Mouse (Mus musculus): Measurements from ENCODE around the gene Lingo3. TPM values are rescaled to one million over a fixed set of nuclear protein-coding genes. Genes with fewer than 3 reads are reported as not detected.

Gene Lingo3
- polyA plus RNA-seq, 1 experiment from 2014 or later, result 1.7 TPM

DNA sequence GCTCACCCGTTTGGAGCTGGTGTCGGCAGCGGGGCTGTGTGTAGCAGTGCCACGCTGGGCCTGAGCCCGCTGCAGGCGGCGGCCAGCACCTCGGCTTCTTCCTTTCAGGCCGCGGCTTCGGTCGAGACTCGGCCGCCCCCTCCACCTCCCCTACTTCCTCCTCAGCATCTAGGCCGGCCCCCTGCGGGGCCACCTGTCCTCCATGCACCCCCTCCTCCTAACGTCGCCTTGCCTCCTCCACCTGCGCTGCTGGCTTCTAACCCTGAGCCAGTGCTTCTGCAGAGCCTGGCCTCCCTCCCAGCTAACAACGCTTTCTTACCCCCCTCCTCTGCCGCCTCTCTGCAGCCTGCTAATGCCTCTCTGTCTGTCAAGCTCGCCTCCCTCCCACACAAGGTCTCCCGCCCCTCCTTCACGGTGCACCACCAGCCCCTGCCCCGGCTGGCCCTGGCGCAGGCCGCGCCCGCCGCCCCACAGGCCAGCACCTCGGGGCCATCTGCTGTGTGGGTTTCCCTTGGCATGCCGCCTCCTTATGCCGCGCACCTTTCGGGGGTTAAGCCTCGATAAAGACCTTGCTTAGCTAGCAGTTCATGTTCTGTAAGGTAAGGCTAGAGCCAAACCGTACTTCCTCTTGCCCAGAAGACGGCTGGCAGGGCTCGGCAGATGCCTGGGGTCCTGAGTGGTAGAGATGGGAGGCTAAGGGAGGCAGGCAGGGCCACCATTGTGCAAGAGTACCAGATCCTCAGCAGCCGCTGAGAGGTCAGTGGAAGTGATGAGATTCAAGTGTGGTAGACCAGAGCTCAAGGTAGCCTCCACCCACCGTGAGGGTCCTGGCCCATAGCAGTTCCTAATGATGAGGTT is 51.4 kb downstream of the Lingo3 start:
- H3K9me3 ChIP-seq, result no peaks in the 10 kb centered on the region
- no peak overlapping the region for H3K4me3 ChIP-seq (replicated peaks)
- H3K4me1 ChIP-seq, result peaks cover 16% of the 10 kb centered on the region
- peaks cover 89% of the 10 kb centered on the region for H3K36me3 ChIP-seq (replicated peaks)
- WGBS, result 78% methylated on average over 41 of the region's 41 CpGs
- H3K27me3 ChIP-seq, result no peaks in the 10 kb centered on the region
- no peak overlapping the region for H3K9ac ChIP-seq
- H3K4me2 ChIP-seq, result no peak overlapping the region
- no peak for ATAC-seq (ENCODE audit: low FRiP score)
- H3K27ac ChIP-seq, result 0 out of 2 replicates have a peak overlapping the region, but pooled peaks have one; percentile 13

DNA sequence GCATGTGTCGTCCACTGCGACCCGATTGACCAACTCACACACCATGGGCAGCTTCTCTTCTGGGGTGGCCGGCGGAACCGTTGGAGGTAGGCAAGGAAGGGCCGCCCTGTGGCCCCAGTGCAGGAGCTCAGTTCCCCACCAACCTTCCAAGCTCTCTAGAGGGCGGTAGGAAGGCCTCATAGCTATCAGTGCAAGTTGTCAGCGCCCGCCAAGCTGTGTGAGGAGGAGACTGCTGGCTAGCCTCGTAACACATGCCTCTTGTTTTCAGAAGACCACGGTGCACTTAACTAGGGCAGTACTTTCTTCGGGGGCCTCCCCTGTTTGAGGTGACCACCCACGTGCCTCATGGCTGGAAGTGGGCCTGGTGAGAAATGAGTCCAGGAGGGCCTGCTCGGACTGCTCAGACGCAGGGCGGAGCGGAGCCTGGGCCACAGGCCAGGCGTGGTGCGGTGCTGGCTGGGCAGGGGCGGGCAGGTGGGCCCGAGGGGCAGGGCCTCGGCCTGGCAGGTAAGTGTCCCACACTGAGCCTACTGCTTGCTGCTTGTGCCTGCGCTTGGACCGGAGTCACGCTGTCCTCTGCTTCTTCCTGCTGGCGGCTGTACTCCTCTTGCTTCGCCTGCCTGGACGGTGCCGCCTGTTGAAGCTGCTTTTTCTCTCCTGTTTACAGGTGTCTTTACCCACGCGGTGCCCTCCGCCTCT is 52.2 kb downstream of the Lingo3 start:
- peaks cover 8% of the 10 kb centered on the region for H3K4me1 ChIP-seq
- H3K9ac ChIP-seq, result no peak overlapping the region
- 83% methylated on average over 33 of the region's 33 CpGs for WGBS
- no peaks in the 10 kb centered on the region for H3K27me3 ChIP-seq
- no peak overlapping the region for H3K27ac ChIP-seq
- peak overlapping the region; percentile 4; the same call in 1 of the 2 replicates for H3K4me3 ChIP-seq (replicated peaks)
- no peak for ATAC-seq (ENCODE audit: low FRiP score)
- no peaks in the 10 kb centered on the region for H3K9me3 ChIP-seq
- H3K4me2 ChIP-seq, result no peak overlapping the region
- H3K36me3 ChIP-seq (replicated peaks), result peaks cover 97% of the 10 kb centered on the region

DNA sequence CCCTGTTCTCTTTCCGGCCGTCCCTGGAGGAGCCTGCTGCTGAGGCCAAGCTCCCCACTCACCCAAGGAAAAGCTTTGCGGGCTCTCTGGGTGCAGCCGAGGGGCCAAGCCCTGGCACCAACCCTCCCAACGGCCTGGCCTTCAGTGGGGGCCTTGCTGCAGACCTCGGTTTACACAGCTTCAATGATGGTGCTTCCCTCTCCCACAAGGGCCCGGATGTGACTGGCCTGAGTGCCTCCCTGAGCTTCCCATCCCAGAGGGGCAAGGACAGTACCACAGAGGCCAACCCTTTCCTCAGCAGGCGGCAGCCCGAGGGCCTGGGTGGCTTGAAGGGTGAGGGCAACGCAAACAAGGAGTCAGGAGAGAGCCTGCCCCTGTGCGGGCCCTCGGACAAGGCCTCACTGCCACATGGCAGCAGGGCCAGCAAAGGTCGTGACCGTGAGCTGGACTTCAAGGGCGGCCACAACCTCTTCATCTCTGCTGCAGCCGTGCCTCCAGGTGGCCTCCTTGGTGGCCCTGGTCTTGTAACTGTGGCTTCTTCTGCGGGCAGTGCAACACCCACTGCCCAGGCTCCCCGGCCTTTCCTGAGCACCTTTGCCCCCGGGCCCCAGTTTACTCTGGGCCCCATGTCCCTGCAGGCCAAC is 53.0 kb downstream of the Lingo3 start:
- no peak overlapping the region for H3K9ac ChIP-seq
- 91% methylated on average over 19 of the region's 19 CpGs for WGBS
- H3K4me2 ChIP-seq, result no peak overlapping the region

DNA sequence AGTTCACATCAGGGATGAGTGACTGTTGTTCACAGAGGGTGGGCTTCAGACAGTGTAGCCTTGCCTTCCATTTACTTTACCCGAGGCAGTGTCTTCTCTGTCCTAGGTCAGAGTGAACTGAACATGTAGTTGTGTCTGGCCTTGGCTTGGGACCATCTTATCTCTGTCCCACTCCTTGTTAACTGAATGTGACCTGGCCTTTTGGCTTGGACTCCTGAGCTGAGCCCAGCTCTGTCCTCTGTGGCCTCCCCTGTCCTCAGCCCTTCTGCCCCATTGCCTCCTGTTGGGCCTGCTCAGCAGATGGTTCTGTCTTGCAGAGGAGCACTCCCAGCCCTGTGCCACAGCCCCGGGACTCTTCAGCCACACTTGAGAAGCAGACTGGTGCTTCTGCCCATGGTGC is 56.3 kb downstream of the Lingo3 start:
- no peak overlapping the region for H3K4me2 ChIP-seq
- no peak overlapping the region for H3K9ac ChIP-seq
- no peaks in the 10 kb centered on the region for H3K27me3 ChIP-seq
- no peak overlapping the region for H3K4me3 ChIP-seq (replicated peaks)
- WGBS, result 87% methylated on average over 2 of the region's 2 CpGs
- no peak overlapping the region for H3K27ac ChIP-seq
- no peak for ATAC-seq (ENCODE audit: low FRiP score)
- peaks cover 98% of the 10 kb centered on the region for H3K36me3 ChIP-seq (replicated peaks)
- no peaks in the 10 kb centered on the region for H3K9me3 ChIP-seq
- no peaks in the 10 kb centered on the region for H3K4me1 ChIP-seq

More for the DNA sequence above, 53.0 kb downstream of the Lingo3 start:
- ATAC-seq (ENCODE audit: low FRiP score), result no peak
- Histone ChIP-seq H3K36me3 (replicated peaks) (peaks cover 97% of the 10 kb centered on the region), H3K4me1 (0 out of 2 replicates have a peak, but pooled peaks cover 2% of the 10 kb centered on the region), H3K4me3 (replicated peaks) (no peak overlapping the region), H3K27me3 (no peaks in the 10 kb centered on the region), H3K27ac (no peak overlapping the region), H3K9me3 (no peaks in the 10 kb centered on the region)

DNA sequence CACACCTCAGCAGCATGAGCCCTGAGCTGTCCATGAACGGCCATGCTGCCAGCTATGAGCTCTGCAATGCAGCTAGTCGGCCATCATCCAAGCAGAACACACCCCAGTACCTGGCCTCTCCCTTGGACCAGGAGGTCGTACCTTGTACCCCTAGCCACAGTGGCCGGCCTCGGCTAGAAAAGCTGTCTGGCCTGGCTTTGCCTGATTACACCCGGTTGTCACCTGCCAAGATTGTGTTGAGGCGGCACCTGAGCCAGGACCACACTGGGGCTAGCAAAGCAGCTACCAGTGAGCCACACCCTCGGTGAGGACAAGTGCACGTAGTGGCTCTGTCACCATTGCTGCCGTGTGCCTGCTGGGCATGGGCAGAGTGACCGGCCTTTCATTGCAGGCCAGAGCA is 57.9 kb downstream of the Lingo3 start:
- no peak overlapping the region for H3K9ac ChIP-seq
- no peak overlapping the region for H3K4me3 ChIP-seq (replicated peaks)
- H3K9me3 ChIP-seq, result no peaks in the 10 kb centered on the region
- no peak overlapping the region for H3K27ac ChIP-seq
- no peak overlapping the region for H3K4me2 ChIP-seq
- no peaks in the 10 kb centered on the region for H3K4me1 ChIP-seq
- H3K36me3 ChIP-seq (replicated peaks), result peaks cover 98% of the 10 kb centered on the region
- 96% methylated on average over 11 of the region's 11 CpGs for WGBS
- ATAC-seq (ENCODE audit: low FRiP score), result no peak
- H3K27me3 ChIP-seq, result no peaks in the 10 kb centered on the region

DNA sequence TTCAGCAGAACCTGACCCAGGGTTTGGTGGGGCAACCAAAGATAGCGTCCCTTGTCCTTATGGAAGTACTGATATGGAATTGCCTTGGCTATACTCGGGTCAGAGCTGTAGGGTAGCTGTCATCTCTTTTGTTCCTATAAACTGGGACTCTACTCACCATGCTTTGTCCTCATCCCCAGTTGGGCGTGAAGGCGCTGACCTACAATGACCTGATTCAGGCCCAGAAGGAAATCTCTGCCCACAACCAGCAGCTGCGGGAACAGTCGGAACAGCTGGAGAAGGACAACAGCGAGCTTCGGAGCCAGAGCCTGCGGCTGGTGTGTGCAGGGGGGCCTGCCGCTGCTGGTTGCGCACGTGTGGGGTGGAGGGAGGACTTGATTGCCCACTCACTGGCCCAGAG is 59.0 kb downstream of the Lingo3 start:
- Histone ChIP-seq H3K36me3 (replicated peaks) (peaks cover 97% of the 10 kb centered on the region), H3K9me3 (no peaks in the 10 kb centered on the region), H3K27ac (no peak overlapping the region), H3K27me3 (no peaks in the 10 kb centered on the region), H3K4me3 (replicated peaks) (no peak overlapping the region), H3K9ac (no peak overlapping the region), H3K4me2 (no peak overlapping the region), H3K4me1 (no peaks in the 10 kb centered on the region)
- ATAC-seq (ENCODE audit: low FRiP score), result no peak
- 76% methylated on average over 12 of the region's 12 CpGs for WGBS

DNA sequence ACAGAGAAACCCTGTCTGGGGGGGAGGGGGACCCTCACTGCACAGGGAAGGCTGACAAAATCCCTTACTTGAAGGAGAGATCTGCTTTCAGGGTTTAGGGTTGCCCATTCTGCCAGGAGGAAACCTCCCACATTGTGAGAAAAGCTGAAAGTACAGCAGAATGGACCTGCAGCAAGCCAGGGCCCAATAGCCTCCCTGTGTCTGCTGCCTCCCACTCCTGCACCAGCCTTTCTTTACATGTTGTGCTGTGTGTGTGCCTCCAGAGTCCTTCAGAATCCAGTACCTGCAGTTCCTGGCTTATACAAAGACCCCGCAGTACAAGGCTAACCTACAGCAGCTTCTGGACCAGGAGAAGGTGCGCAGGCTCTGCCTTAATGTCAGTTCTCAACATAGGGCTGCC is 59.5 kb downstream of the Lingo3 start:
- no peak overlapping the region for H3K27ac ChIP-seq
- WGBS, result 97% methylated on average over 2 of the region's 2 CpGs
- ATAC-seq (ENCODE audit: low FRiP score), result no peak
- H3K4me3 ChIP-seq (replicated peaks), result no peak overlapping the region
- no peaks in the 10 kb centered on the region for H3K27me3 ChIP-seq
- H3K4me2 ChIP-seq, result no peak overlapping the region
- H3K4me1 ChIP-seq, result no peaks in the 10 kb centered on the region
- peaks cover 99% of the 10 kb centered on the region for H3K36me3 ChIP-seq (replicated peaks)
- no peak overlapping the region for H3K9ac ChIP-seq
- no peaks in the 10 kb centered on the region for H3K9me3 ChIP-seq

MicroRNA genes within 50 kb of the gene (microRNA counts, 519-probe panel; counts per million panel counts)
- microRNA mmu-miR-1982, result not detected

Small RNA genes lying within 50 kb of the gene (microRNA-seq; reads per million reads assigned to microRNA genes)
- 4.9 reads per million, percentile 18 among the genes with 10 or more reads in this experiment for gene Mir1982

Other genes with a start within 250 kb of the Lingo3 start
- 63.7 and 67.8 TPM in 2 replicates for gene Scamp4, start 241.2 kb downstream of the Lingo3 start, polyA plus RNA-seq (2016; fragmentation: Nextera tagmentation; extraction: Ambion mirVana)
- gene Adat3, start 241.2 kb downstream of the Lingo3 start, polyA plus RNA-seq (2016; fragmentation: Nextera tagmentation; extraction: Ambion mirVana), result 5.3 and 6.0 TPM in 2 replicates
- gene Gm49322, start 238.0 kb downstream of the Lingo3 start, polyA plus RNA-seq (2016; fragmentation: Nextera tagmentation; extraction: Ambion mirVana), result 5.9 and 6.6 TPM in 2 replicates
- 146 and 161 TPM in 2 replicates for gene Csnk1g2, start 221.2 kb downstream of the Lingo3 start, polyA plus RNA-seq (2016; fragmentation: Nextera tagmentation; extraction: Ambion mirVana)
- gene Btbd2, start 187.0 kb downstream of the Lingo3 start, polyA plus RNA-seq (2016; fragmentation: Nextera tagmentation; extraction: Ambion mirVana), result 84.3 and 85.1 TPM in 2 replicates
- gene Mknk2, start 165.9 kb downstream of the Lingo3 start, polyA plus RNA-seq (2016; fragmentation: Nextera tagmentation; extraction: Ambion mirVana), result 74.4 and 75.4 TPM in 2 replicates
- 52.4 and 54.1 TPM in 2 replicates for gene Mob3a, start 142.1 kb downstream of the Lingo3 start, polyA plus RNA-seq (2016; fragmentation: Nextera tagmentation; extraction: Ambion mirVana)
- gene Izumo4, start 141.9 kb downstream of the Lingo3 start, polyA plus RNA-seq (2016; fragmentation: Nextera tagmentation; extraction: Ambion mirVana), result 20.6 and 21.6 TPM in 2 replicates
- gene Ap3d1, start 101.8 kb downstream of the Lingo3 start, polyA plus RNA-seq (2016; fragmentation: Nextera tagmentation; extraction: Ambion mirVana), result 87.5 and 89.3 TPM in 2 replicates
- gene Dot1l, start 88.8 kb downstream of the Lingo3 start, polyA plus RNA-seq (2016; fragmentation: Nextera tagmentation; extraction: Ambion mirVana), result 27.6 and 28.2 TPM in 2 replicates
- 77.1 and 89.4 TPM in 2 replicates for gene Sf3a2, start 45.8 kb downstream of the Lingo3 start, polyA plus RNA-seq (2016; fragmentation: Nextera tagmentation; extraction: Ambion mirVana)
- gene Plekhj1, start 45.4 kb downstream of the Lingo3 start, polyA plus RNA-seq (2016; fragmentation: Nextera tagmentation; extraction: Ambion mirVana), result 152 and 156 TPM in 2 replicates
- gene Amh, start 38.8 kb downstream of the Lingo3 start, polyA plus RNA-seq (2016; fragmentation: Nextera tagmentation; extraction: Ambion mirVana), result 0.15 TPM in 1 of 2 replicates, not detected in the other
- gene Jsrp1, start 30.5 kb downstream of the Lingo3 start, polyA plus RNA-seq (2016; fragmentation: Nextera tagmentation; extraction: Ambion mirVana), result 0.27 and 0.36 TPM in 2 replicates
- gene Oaz1, start 17.4 kb downstream of the Lingo3 start, polyA plus RNA-seq (2016; fragmentation: Nextera tagmentation; extraction: Ambion mirVana), result 1,463 and 1,490 TPM in 2 replicates
- 274 and 289 TPM in 2 replicates for gene Lsm7, start 11.2 kb upstream of the Lingo3 start, polyA plus RNA-seq (2016; fragmentation: Nextera tagmentation; extraction: Ambion mirVana)
- 43.3 and 44.0 TPM in 2 replicates for gene Sppl2b, start 11.2 kb upstream of the Lingo3 start, polyA plus RNA-seq (2016; fragmentation: Nextera tagmentation; extraction: Ambion mirVana)
- 0.06 and 0.08 TPM in 2 replicates for gene Tmprss9, start 27.8 kb upstream of the Lingo3 start, polyA plus RNA-seq (2016; fragmentation: Nextera tagmentation; extraction: Ambion mirVana)
- gene Timm13, start 56.9 kb upstream of the Lingo3 start, polyA plus RNA-seq (2016; fragmentation: Nextera tagmentation; extraction: Ambion mirVana), result 311 and 314 TPM in 2 replicates
- gene Lmnb2, start 74.2 kb upstream of the Lingo3 start, polyA plus RNA-seq (2016; fragmentation: Nextera tagmentation; extraction: Ambion mirVana), result 67.7 and 73.8 TPM in 2 replicates
- gene Gadd45b, start 86.0 kb upstream of the Lingo3 start, polyA plus RNA-seq (2016; fragmentation: Nextera tagmentation; extraction: Ambion mirVana), result 8.2 and 9.8 TPM in 2 replicates
- 9.8 and 11.0 TPM in 2 replicates for gene Gng7, start 170.9 kb upstream of the Lingo3 start, polyA plus RNA-seq (2016; fragmentation: Nextera tagmentation; extraction: Ambion mirVana)
- 8.7 and 11.6 TPM in 2 replicates for gene Diras1, start 181.6 kb upstream of the Lingo3 start, polyA plus RNA-seq (2016; fragmentation: Nextera tagmentation; extraction: Ambion mirVana)
- gene Slc39a3, start 193.4 kb upstream of the Lingo3 start, polyA plus RNA-seq (2016; fragmentation: Nextera tagmentation; extraction: Ambion mirVana), result 29.2 and 32.8 TPM in 2 replicates
- gene Sgta, start 216.1 kb upstream of the Lingo3 start, polyA plus RNA-seq (2016; fragmentation: Nextera tagmentation; extraction: Ambion mirVana), result 262 and 280 TPM in 2 replicates
- 65.0 and 69.2 TPM in 2 replicates for gene Thop1, start 226.0 kb upstream of the Lingo3 start, polyA plus RNA-seq (2016; fragmentation: Nextera tagmentation; extraction: Ambion mirVana)